Mouse (Mus musculus) midbrain, embryonic 13.5 days (tissue): ENCODE measurements at regions not wholly inside any gene's neighbourhood (a gene's known extent, or its start where the extent isn't known, plus 50 kb on each side); places are given as distances from the start of the nearest gene placed in this dataset.
"Not testable (repeated sequence)": the region's sequence is repeated elsewhere in the genome, so short reads cannot be mapped to it uniquely, and the experiment has no call there.

Experiments
- ATAC-seq: fragments of 200-750 bp; cut with Nextera tagmentation; 2 replicates; pipeline ENCODE4 v1.8.0; 2017; ENCODE audit warnings: mild to moderate bottlenecking, moderate TSS enrichment, moderate library complexity
- H3K27ac ChIP-seq: fragments of 300-500 bp; sonication (generic); 2 replicates; pipeline ENCODE4 v1.5.1; 2015; ENCODE audit warnings: inconsistent platforms, mild to moderate bottlenecking, moderate library complexity
- H3K27me3 ChIP-seq: fragments of 300-500 bp; sonication (generic); 2 replicates; pipeline ENCODE4 v1.6.1; 2015; ENCODE audit warnings: mild to moderate bottlenecking, inconsistent platforms
- H3K36me3 ChIP-seq: fragments of 300-500 bp; sonication (generic); 2 replicates; pipeline ENCODE4 v1.6.1; 2015; ENCODE audit warnings: mild to moderate bottlenecking, inconsistent platforms
- H3K4me1 ChIP-seq: fragments of 300-500 bp; sonication (generic); replicated peaks from 2 replicates; pipeline ENCODE4 v1.6.1; 2015; ENCODE audit warnings: inconsistent platforms
- H3K4me2 ChIP-seq: fragments of 300-500 bp; sonication (generic); replicated peaks from 2 replicates; pipeline ENCODE4 v1.6.1; 2015; ENCODE audit warnings: moderate library complexity, mild to moderate bottlenecking, inconsistent platforms
- H3K4me3 ChIP-seq: fragments of 300-500 bp; sonication (generic); replicated peaks from 2 replicates; pipeline ENCODE4 v1.5.1; 2015; ENCODE audit warnings: mild to moderate bottlenecking, inconsistent platforms
- H3K9ac ChIP-seq: fragments of 300-500 bp; sonication (generic); replicated peaks from 2 replicates; pipeline ENCODE4 v1.6.1; 2015; ENCODE audit warnings: mild to moderate bottlenecking, inconsistent platforms
- H3K9me3 ChIP-seq: fragments of 300-500 bp; sonication (generic); 2 replicates; pipeline ENCODE4 v1.6.1; 2016; ENCODE audit warnings: mild to moderate bottlenecking, inconsistent platforms
- WGBS: fragments of 180-500 bp; shearing (Covaris S2); methylation state at CpG from one replicate; pipeline ENCODE4 v1.1.7; 2015; 5-methylcytosine and 5-hydroxymethylcytosine counted together

DNA sequence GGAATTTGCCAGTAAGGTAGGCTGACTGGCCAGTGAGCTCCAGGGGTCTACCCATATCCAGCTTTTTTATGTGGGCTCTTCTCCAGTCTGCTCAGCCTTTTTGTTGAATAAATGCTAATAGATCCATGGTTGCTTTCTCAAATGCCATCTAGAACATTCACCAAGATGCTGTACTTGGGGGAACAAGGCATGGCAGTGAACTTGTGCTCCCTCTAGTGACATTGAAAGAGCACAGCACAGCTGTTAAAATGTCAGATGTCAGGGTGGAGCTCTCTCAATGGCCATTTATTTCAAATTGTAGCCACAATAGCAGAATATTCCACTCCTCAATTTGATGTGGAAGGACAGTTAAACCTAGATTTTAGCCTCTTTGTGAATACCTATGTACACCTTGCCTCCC lies 86.3 kb downstream of the Kcnk1 start:
- H3K4me1 ChIP-seq = no peaks in the 10 kb centered on the region
- H3K27ac ChIP-seq = no peak overlapping the region
- H3K9me3 ChIP-seq = no peaks in the 10 kb centered on the region
- H3K9ac ChIP-seq = no peak overlapping the region
- H3K4me3 ChIP-seq = no peak overlapping the region
- H3K36me3 ChIP-seq = no peaks in the 10 kb centered on the region
- no peak; the same call in 1 of the 2 replicates for ATAC-seq
- H3K4me2 ChIP-seq = no peak overlapping the region
- H3K27me3 ChIP-seq = 0 out of 2 replicates have a peak, but pooled peaks cover 3% of the 10 kb centered on the region

- Histone ChIP-seq H3K4me2 (no peak overlapping the region), H3K9me3 (no peaks in the 10 kb centered on the region), H3K36me3 (no peaks in the 10 kb centered on the region), H3K4me1 (no peaks in the 10 kb centered on the region), H3K27ac (no peak overlapping the region), H3K4me3 (no peak overlapping the region), H3K9ac (no peak overlapping the region), H3K27me3 (no peaks in the 10 kb centered on the region)
- WGBS = 79% methylated on average over 1 of the region's 1 CpGs
- no peak for ATAC-seq
Observed at GRCm38 (mm10) chr8:126082827-126083226, 87.9 kb downstream of the Kcnk1 start.

DNA sequence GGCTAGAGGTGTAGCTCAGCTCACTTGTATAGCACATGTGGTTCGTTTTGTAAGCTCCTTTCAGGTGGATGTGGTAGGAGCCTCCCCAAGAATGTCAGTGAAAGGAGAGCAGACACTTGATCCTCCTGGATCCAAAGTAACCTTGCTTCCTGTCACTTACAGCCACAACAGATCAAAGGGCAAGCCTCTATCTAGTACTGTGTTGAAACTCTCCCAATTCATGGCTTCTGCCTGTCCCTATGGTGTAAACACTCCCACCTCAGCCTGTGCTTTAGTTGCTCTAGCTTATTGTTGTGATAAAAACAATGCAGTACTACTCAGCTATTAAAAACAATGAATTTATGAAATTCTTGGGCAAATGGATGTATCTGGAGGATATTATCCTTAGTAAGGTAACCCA lies 95.8 kb downstream of the Kcnk1 start:
- Histone ChIP-seq H3K9ac (no peak overlapping the region), H3K4me2 (no peak overlapping the region), H3K27ac (no peak overlapping the region), H3K4me3 (no peak overlapping the region), H3K27me3 (no peaks in the 10 kb centered on the region), H3K36me3 (no peaks in the 10 kb centered on the region), H3K9me3 (0 out of 2 replicates have a peak, but pooled peaks cover 8% of the 10 kb centered on the region), H3K4me1 (no peaks in the 10 kb centered on the region)
- no peak for ATAC-seq
- WGBS = 70% methylated on average over 1 of the region's 1 CpGs

DNA sequence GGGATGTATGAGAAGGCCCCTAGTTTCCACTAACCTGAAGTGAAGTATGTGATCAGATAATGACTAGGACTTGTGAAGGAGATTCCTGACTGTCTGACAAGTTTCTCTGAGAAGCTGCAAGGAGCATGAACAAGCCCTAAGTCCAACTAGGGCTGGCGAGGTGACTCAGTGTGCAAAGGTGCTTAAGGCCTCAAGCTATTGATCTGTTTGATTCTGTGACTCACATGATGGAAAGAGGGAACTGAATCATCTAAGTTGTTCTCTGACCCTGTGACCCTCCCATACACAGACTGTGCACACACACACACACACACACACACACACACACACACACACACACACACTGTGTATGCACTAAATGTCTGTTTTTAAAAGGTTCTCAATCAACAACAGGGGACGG lies 99.0 kb downstream of the Kcnk1 start:
- Histone ChIP-seq H3K4me1 (no peaks in the 10 kb centered on the region), H3K9ac (no peak overlapping the region), H3K4me3 (no peak overlapping the region), H3K4me2 (no peak overlapping the region), H3K9me3 (peaks cover 6% of the 10 kb centered on the region; the same call in 1 of the 2 replicates), H3K27me3 (no peaks in the 10 kb centered on the region), H3K36me3 (no peaks in the 10 kb centered on the region), H3K27ac (no peak overlapping the region)
- no peak for ATAC-seq
- 73% methylated on average over 2 of the region's 2 CpGs for WGBS

DNA sequence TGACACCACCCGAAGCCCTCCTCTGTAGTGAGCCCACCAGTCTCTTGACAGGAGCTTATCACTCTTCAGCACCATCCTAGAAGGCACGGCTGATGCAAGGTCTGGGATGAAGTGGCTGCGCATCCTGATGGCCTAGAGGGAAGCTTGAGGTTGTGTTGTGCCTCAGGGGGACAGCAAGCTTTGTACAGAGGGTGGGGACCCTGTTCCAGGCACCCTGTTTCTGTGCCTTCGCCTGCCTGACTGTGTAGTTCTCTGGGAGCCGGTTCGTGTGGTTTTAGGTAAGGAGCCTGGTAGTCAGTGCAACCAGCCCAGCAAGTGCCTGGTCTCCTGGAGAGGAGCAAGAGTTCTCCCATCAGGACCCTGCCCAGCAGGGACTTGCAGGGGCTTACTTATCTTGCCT lies 101.1 kb downstream of the Kcnk1 start:
- no peak overlapping the region for H3K4me3 ChIP-seq
- peaks cover 7% of the 10 kb centered on the region for H3K9me3 ChIP-seq
- no peak overlapping the region for H3K4me2 ChIP-seq
- no peak overlapping the region for H3K27ac ChIP-seq
- no peaks in the 10 kb centered on the region for H3K4me1 ChIP-seq
- H3K36me3 ChIP-seq = no peaks in the 10 kb centered on the region
- ATAC-seq = no peak
- no peaks in the 10 kb centered on the region for H3K27me3 ChIP-seq
- 83% methylated on average over 6 of the region's 6 CpGs for WGBS
- H3K9ac ChIP-seq = no peak overlapping the region

- Histone ChIP-seq H3K9me3 (peaks cover 7% of the 10 kb centered on the region), H3K4me3 (no peak overlapping the region), H3K27me3 (no peaks in the 10 kb centered on the region), H3K36me3 (no peaks in the 10 kb centered on the region), H3K27ac (no peak overlapping the region), H3K4me2 (no peak overlapping the region), H3K4me1 (no peaks in the 10 kb centered on the region), H3K9ac (no peak overlapping the region)
- WGBS = 74% methylated on average over 9 of the region's 9 CpGs
- no peak for ATAC-seq
Observed at GRCm38 (mm10) chr8:126096636-126097170, 101.7 kb downstream of the Kcnk1 start.

DNA sequence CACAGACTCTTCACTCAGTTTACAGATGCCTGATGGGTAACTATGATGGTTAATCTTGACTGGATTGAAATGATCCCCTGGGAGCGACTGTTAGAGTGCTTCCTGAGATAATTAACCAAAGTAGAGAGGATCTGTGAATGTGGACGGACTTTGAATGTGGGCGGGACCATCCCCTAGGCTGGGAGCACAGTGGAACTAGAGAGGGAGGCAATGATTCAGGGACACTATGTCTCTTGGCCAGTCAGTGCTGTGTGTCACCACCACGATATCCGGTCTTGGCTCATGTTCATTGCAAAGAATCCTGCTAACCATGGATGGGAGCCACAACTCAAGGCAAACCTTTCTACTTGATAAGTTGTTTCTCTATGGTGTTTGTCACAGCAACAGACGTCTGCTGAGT lies 103.9 kb downstream of the Kcnk1 start:
- 88% methylated on average over 6 of the region's 6 CpGs for WGBS
- no peak for ATAC-seq
- H3K27ac ChIP-seq = no peak overlapping the region

GRCm38 (mm10) chr8:126099889-126100288 lies 104.9 kb downstream of the Kcnk1 start:
- 78% methylated on average over 4 of the region's 4 CpGs for WGBS
- Histone ChIP-seq H3K4me2 (no peak overlapping the region), H3K27ac (no peak overlapping the region), H3K9me3 (peaks cover 7% of the 10 kb centered on the region), H3K27me3 (no peaks in the 10 kb centered on the region), H3K36me3 (no peaks in the 10 kb centered on the region), H3K4me3 (no peak overlapping the region), H3K9ac (no peak overlapping the region), H3K4me1 (no peaks in the 10 kb centered on the region)
- no peak for ATAC-seq

More for the DNA sequence above, 103.9 kb downstream of the Kcnk1 start:
- Histone ChIP-seq H3K4me2 (no peak overlapping the region), H3K9ac (no peak overlapping the region), H3K4me1 (no peaks in the 10 kb centered on the region), H3K9me3 (peaks cover 7% of the 10 kb centered on the region), H3K27me3 (no peaks in the 10 kb centered on the region), H3K4me3 (no peak overlapping the region), H3K36me3 (no peaks in the 10 kb centered on the region)

- H3K9me3 ChIP-seq = peaks cover 2% of the 10 kb centered on the region; the same call in 1 of the 2 replicates
- WGBS = 83% methylated on average over 3 of the region's 3 CpGs
Observed at GRCm38 (mm10) chr8:126105043-126105442, 110.1 kb downstream of the Kcnk1 start.

GRCm38 (mm10) chr8:126126041-126126440 lies 131.1 kb downstream of the Kcnk1 start:
- no peaks in the 10 kb centered on the region for H3K27me3 ChIP-seq
- WGBS = 53% methylated on average over 6 of the region's 6 CpGs
- no peaks in the 10 kb centered on the region for H3K36me3 ChIP-seq
- H3K4me1 ChIP-seq = no peaks in the 10 kb centered on the region
- no peak overlapping the region for H3K4me2 ChIP-seq
- no peaks in the 10 kb centered on the region; the same call in 1 of the 2 replicates for H3K9me3 ChIP-seq
- H3K4me3 ChIP-seq = no peak overlapping the region
- no peak overlapping the region for H3K27ac ChIP-seq
- no peak for ATAC-seq
- no peak overlapping the region for H3K9ac ChIP-seq

More at GRCm38 (mm10) chr8:126105043-126105442, 110.1 kb downstream of the Kcnk1 start:
- Histone ChIP-seq H3K27me3 (no peaks in the 10 kb centered on the region), H3K9ac (no peak overlapping the region), H3K4me3 (no peak overlapping the region), H3K4me2 (no peak overlapping the region), H3K36me3 (no peaks in the 10 kb centered on the region), H3K27ac (no peak overlapping the region), H3K4me1 (no peaks in the 10 kb centered on the region)
- no peak for ATAC-seq

- no peak overlapping the region for H3K27ac ChIP-seq
- H3K9ac ChIP-seq = no peak overlapping the region
- H3K4me3 ChIP-seq = no peak overlapping the region
- H3K4me1 ChIP-seq = no peaks in the 10 kb centered on the region
- 79% methylated on average over 4 of the region's 4 CpGs for WGBS
- no peaks in the 10 kb centered on the region for H3K36me3 ChIP-seq
- no peak overlapping the region for H3K4me2 ChIP-seq
- no peak for ATAC-seq
- peaks cover 6% of the 10 kb centered on the region for H3K27me3 ChIP-seq
- no peaks in the 10 kb centered on the region for H3K9me3 ChIP-seq
Observed at GRCm38 (mm10) chr8:126132076-126132475, 137.1 kb downstream of the Kcnk1 start.

DNA sequence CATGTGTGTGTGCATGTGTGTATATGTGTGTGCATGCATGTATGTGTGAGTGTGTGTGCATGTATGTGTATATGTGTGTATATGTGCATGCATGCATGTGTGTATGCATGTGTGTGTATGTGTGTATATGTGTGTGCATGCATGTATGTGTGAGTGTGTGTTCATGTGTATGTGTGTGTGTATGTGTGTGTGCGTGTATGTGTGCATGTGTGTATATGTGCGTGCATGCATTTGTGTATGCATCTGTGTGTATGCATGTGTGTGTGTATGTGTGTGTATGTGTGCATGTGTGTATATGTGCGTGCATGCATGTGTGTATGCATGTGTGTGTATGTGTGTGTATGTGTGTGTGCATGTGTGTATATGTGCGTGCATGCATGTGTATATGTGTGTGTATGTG lies 137.9 kb downstream of the Kcnk1 start:
- not testable (repeated sequence) for H3K9me3 ChIP-seq, H3K9ac ChIP-seq, ATAC-seq, H3K36me3 ChIP-seq, H3K4me2 ChIP-seq, H3K4me3 ChIP-seq, H3K27ac ChIP-seq, H3K4me1 ChIP-seq
- H3K27me3 ChIP-seq = peaks cover 11% of the 10 kb centered on the region
- WGBS = 95% methylated on average over 4 of the region's 4 CpGs

GRCm38 (mm10) chr8:126135100-126135499 lies 140.1 kb downstream of the Kcnk1 start:
- no peaks in the 10 kb centered on the region for H3K36me3 ChIP-seq
- H3K9me3 ChIP-seq = no peaks in the 10 kb centered on the region
- H3K4me3 ChIP-seq = no peak overlapping the region
- WGBS = 77% methylated on average over 10 of the region's 10 CpGs
- no peak overlapping the region for H3K27ac ChIP-seq
- no peak overlapping the region for H3K9ac ChIP-seq
- no peak overlapping the region for H3K4me2 ChIP-seq
- no peak for ATAC-seq
- peaks cover 15% of the 10 kb centered on the region for H3K4me1 ChIP-seq
- peaks cover 33% of the 10 kb centered on the region for H3K27me3 ChIP-seq
